Mouse (Mus musculus) CH12.LX (cell line): Measurements from ENCODE around the gene Vps4a. TPM values are rescaled to one million over a fixed set of nuclear protein-coding genes. Genes with fewer than 3 reads are reported as not detected.

Source experiments
- DNase-seq: peaks from one replicate; pipeline ENCODE4 v3.0.0-alpha.2; 2013; ENCODE audit errors: extremely low read depth
- H3K27ac ChIP-seq: 2 replicates; pipeline ENCODE4 v1.5.1; 2012; ENCODE audit warnings: low read depth, mild to moderate bottlenecking, control low read depth, moderate library complexity; ENCODE audit not compliant: insufficient read depth
- H3K27me3 ChIP-seq: replicated peaks from 2 replicates; pipeline ENCODE3; 2012; ENCODE audit warnings: inconsistent platforms
- H3K36me3 ChIP-seq, 2 experiments: replicated peaks in 1 of 2; 2 replicates each; pipeline versions ENCODE3 to v1.6.1; 2012; ENCODE audit warnings: inconsistent platforms in 1 of 2, low read length in 1 of 2, mild to moderate bottlenecking in 1 of 2, mixed read lengths in 1 of 2, moderate library complexity in 1 of 2; ENCODE audit not compliant: control insufficient read depth in 1 of 2, insufficient read depth in 1 of 2
- H3K4me1 ChIP-seq, 2 experiments: 2 replicates each; pipeline ENCODE4 v1.6.1; 2012; ENCODE audit warnings: inconsistent platforms in 1 of 2, moderate library complexity in 1 of 2; ENCODE audit not compliant: insufficient read depth in 2 of 2, control insufficient read depth in 1 of 2
- H3K4me2 ChIP-seq: 2 replicates; pipeline ENCODE4 v1.6.1; 2012; ENCODE audit warnings: low read depth, mild to moderate bottlenecking, control low read depth; ENCODE audit not compliant: poor library complexity, insufficient read depth, severe bottlenecking
- H3K4me3 ChIP-seq, 3 experiments: fragments of 150-350 bp in 1 of 3; sonication (generic) in 1 of 3; replicated peaks in 1 of 3; 2 replicates each; pipeline versions ENCODE3 to v1.5.1; 2011 to 2012; ENCODE audit warnings: low read depth in 2 of 3, low read length in 2 of 3, mild to moderate bottlenecking in 2 of 3, moderate library complexity in 2 of 3, control low read depth in 1 of 3, improper control_type of control experiment in 1 of 3, inconsistent platforms in 1 of 3, mixed read lengths in 1 of 3; ENCODE audit not compliant: poor library complexity in 1 of 3
- H3K79me2 ChIP-seq: replicated peaks from 2 replicates; pipeline ENCODE4 v1.6.1; 2012; ENCODE audit warnings: mild to moderate bottlenecking, moderate library complexity; ENCODE audit not compliant: control insufficient read depth, poor library complexity, insufficient read depth, severe bottlenecking; ENCODE audit errors: extremely low read depth
- H3K9ac ChIP-seq: 2 replicates; pipeline ENCODE4 v1.6.1; 2012; ENCODE audit warnings: low read depth, mild to moderate bottlenecking, control low read depth, moderate library complexity; ENCODE audit not compliant: insufficient read depth
- H3K9me3 ChIP-seq: replicated peaks from 2 replicates; pipeline ENCODE3; 2012; ENCODE audit warnings: low read length, inconsistent platforms, mixed read lengths
- BHLHE40 ChIP-seq: IDR thresholded peaks from 2 replicates; pipeline ENCODE4 v1.6.1; 2011; ENCODE audit warnings: mild to moderate bottlenecking, low read depth, low read length, improper control_type of control experiment
- CHD1 ChIP-seq: IDR thresholded peaks from 2 replicates; pipeline ENCODE4 v1.6.1; 2012; ENCODE audit warnings: low read depth, low read length, improper control_type of control experiment, inconsistent platforms
- CHD2 ChIP-seq: IDR thresholded peaks from 2 replicates; pipeline ENCODE4 v1.6.1; 2011; ENCODE audit warnings: low read length, improper control_type of control experiment
- CTCF ChIP-seq, 2 experiments: IDR thresholded peaks in 1 of 2; conservative IDR thresholded peaks in 1 of 2; 2 replicates each; pipeline ENCODE4 v1.5.1; 2011 to 2012; ENCODE audit warnings: low read depth in 2 of 2, low read length in 2 of 2, improper control_type of control experiment in 1 of 2, inconsistent platforms in 1 of 2, mild to moderate bottlenecking in 1 of 2, moderate library complexity in 1 of 2
- E2F4 ChIP-seq: IDR thresholded peaks from 2 replicates; pipeline ENCODE4 v1.6.1; 2011; ENCODE audit warnings: low read depth, low read length, improper control_type of control experiment; ENCODE audit not compliant: insufficient replicate concordance
- ELF1 ChIP-seq: IDR thresholded peaks from 2 replicates; pipeline ENCODE4 v1.6.1; 2014; ENCODE audit warnings: low read depth, mild to moderate bottlenecking, inconsistent platforms, low read length, improper control_type of control experiment
- EP300 ChIP-seq: IDR thresholded peaks from 2 replicates; pipeline ENCODE4 v1.6.1; 2011; ENCODE audit warnings: low read length, improper control_type of control experiment
- ETS1 ChIP-seq: conservative IDR thresholded peaks from 2 replicates; pipeline ENCODE4 v1.6.1; 2012; ENCODE audit warnings: low read depth, mild to moderate bottlenecking, inconsistent platforms, low read length, improper control_type of control experiment, moderate library complexity
- GABPA ChIP-seq: IDR thresholded peaks from 2 replicates; pipeline ENCODE4 v1.6.1; 2012; ENCODE audit warnings: low read depth, low read length, improper control_type of control experiment, inconsistent platforms; ENCODE audit not compliant: insufficient replicate concordance
- HCFC1 ChIP-seq: IDR thresholded peaks from 2 replicates; pipeline ENCODE4 v1.6.1; 2012; ENCODE audit warnings: low read depth, mild to moderate bottlenecking, inconsistent platforms, low read length, improper control_type of control experiment
- IRF4 ChIP-seq: IDR thresholded peaks from 2 replicates; pipeline ENCODE4 v1.6.1; 2014; ENCODE audit warnings: low read depth, mild to moderate bottlenecking, inconsistent platforms, low read length, improper control_type of control experiment
- KAT2A ChIP-seq: IDR thresholded peaks from 2 replicates; pipeline ENCODE4 v1.6.1; 2012; ENCODE audit warnings: low read length, improper control_type of control experiment, inconsistent platforms; ENCODE audit not compliant: insufficient replicate concordance
- MAFK ChIP-seq: IDR thresholded peaks from 2 replicates; pipeline ENCODE4 v1.6.1; 2011; ENCODE audit warnings: low read length, improper control_type of control experiment; ENCODE audit not compliant: insufficient replicate concordance
- MAX ChIP-seq: IDR thresholded peaks from 2 replicates; pipeline ENCODE4 v1.6.1; 2011; ENCODE audit warnings: low read length, improper control_type of control experiment
- MAZ ChIP-seq: IDR thresholded peaks from 2 replicates; pipeline ENCODE4 v1.6.1; 2012; ENCODE audit warnings: low read depth, mild to moderate bottlenecking, inconsistent platforms, low read length, improper control_type of control experiment, moderate library complexity
- MEF2A ChIP-seq: IDR thresholded peaks from 2 replicates; pipeline ENCODE4 v1.6.1; 2014; ENCODE audit warnings: low read depth, mild to moderate bottlenecking, inconsistent platforms, low read length, improper control_type of control experiment, borderline replicate concordance
- MXI1 ChIP-seq: IDR thresholded peaks from 2 replicates; pipeline ENCODE4 v1.6.1; 2011; ENCODE audit warnings: mild to moderate bottlenecking, low read depth, low read length, improper control_type of control experiment
- MYC ChIP-seq: IDR thresholded peaks from 2 replicates; pipeline ENCODE4 v1.6.1; 2011; ENCODE audit warnings: low read depth, mild to moderate bottlenecking, improper control_type of control experiment, low read length
- NELFE ChIP-seq: IDR thresholded peaks from 2 replicates; pipeline ENCODE4 v1.6.1; 2011; ENCODE audit warnings: low read depth, low read length, improper control_type of control experiment
- PAX5 ChIP-seq: IDR thresholded peaks from 2 replicates; pipeline ENCODE4 v1.6.1; 2012; ENCODE audit warnings: low read length, inconsistent platforms, mixed read lengths
- POLR2A ChIP-seq: IDR thresholded peaks from 2 replicates; pipeline ENCODE4 v1.6.1; 2011; ENCODE audit warnings: low read depth, mild to moderate bottlenecking, improper control_type of control experiment, low read length
- POLR2AphosphoS2 ChIP-seq: IDR thresholded peaks from 2 replicates; pipeline ENCODE4 v1.6.1; 2011; ENCODE audit warnings: low read depth, low read length, improper control_type of control experiment
- RCOR1 ChIP-seq: conservative IDR thresholded peaks from 2 replicates; pipeline ENCODE4 v1.6.1; 2012; ENCODE audit warnings: low read depth, mild to moderate bottlenecking, inconsistent platforms, low read length, improper control_type of control experiment
- SIN3A ChIP-seq: IDR thresholded peaks from 2 replicates; pipeline ENCODE4 v1.6.1; 2012; ENCODE audit warnings: low read length, improper control_type of control experiment, inconsistent platforms
- SMC3 ChIP-seq: IDR thresholded peaks from 2 replicates; pipeline ENCODE4 v1.6.1; 2011; ENCODE audit warnings: low read depth, low read length, improper control_type of control experiment
- TBP ChIP-seq: conservative IDR thresholded peaks from 2 replicates; pipeline ENCODE4 v1.6.1; 2011; ENCODE audit warnings: low read depth, low read length, improper control_type of control experiment
- USF2 ChIP-seq: conservative IDR thresholded peaks from 2 replicates; pipeline ENCODE4 v1.6.1; 2011; ENCODE audit warnings: low read depth, low read length, improper control_type of control experiment
- ZC3H11A ChIP-seq: IDR thresholded peaks from 2 replicates; pipeline ENCODE4 v1.6.1; 2012; ENCODE audit warnings: low read depth, mild to moderate bottlenecking, inconsistent platforms, low read length, improper control_type of control experiment
- ZKSCAN1 ChIP-seq: IDR thresholded peaks from 2 replicates; pipeline ENCODE4 v1.6.1; 2012; ENCODE audit warnings: low read depth, inconsistent platforms, low read length, improper control_type of control experiment, borderline replicate concordance
- ZMIZ1 ChIP-seq: IDR thresholded peaks from 2 replicates; pipeline ENCODE4 v1.6.1; 2012; ENCODE audit warnings: low read depth, mild to moderate bottlenecking, inconsistent platforms, low read length, improper control_type of control experiment
- dilution Hi-C: fragments of 300-500 bp; cut with MboI; formaldehyde crosslinking; loops from 2 replicates; pipeline ENCODE4 v1.14.3; 2020; ENCODE audit warnings: low sequenced_read_pairs; ENCODE audit not compliant: extremely low pct_unique_long_range_greater_than_20kb, extremely low pct_ligation_motif_present
- in situ Hi-C: fragments of 300-500 bp; cut with MboI; formaldehyde crosslinking; loops from 3 replicates; pipeline ENCODE4 v1.14.3; 2019; ENCODE audit warnings: low sequenced_read_pairs, low pct_ligation_motif_present, low pct_unique_long_range_greater_than_20kb, mixed read lengths
- polyA plus RNA-seq: library from polyadenylated mRNA; unstranded; fragments of >175 nt; gene quantifications from 2 replicates; pipeline ENCODE4 v1.2.1, GENCODE M21; 2012; ENCODE audit warnings: low read depth; ENCODE audit not compliant: insufficient read length
- total RNA-seq, 2 experiments: library from RNA; depleted of rRNA; stranded (reverse); fragments of 300-350 nt in 1 of 2; fragments of >200 nt in 1 of 2; gene quantifications; 2 replicates each; pipeline ENCODE4 v1.2.3; 2012 to 2014

Gene Vps4a
- total and polyA plus RNA-seq, 3 experiments, result 26.9 to 31.4 (median 27.1) TPM

DNA sequence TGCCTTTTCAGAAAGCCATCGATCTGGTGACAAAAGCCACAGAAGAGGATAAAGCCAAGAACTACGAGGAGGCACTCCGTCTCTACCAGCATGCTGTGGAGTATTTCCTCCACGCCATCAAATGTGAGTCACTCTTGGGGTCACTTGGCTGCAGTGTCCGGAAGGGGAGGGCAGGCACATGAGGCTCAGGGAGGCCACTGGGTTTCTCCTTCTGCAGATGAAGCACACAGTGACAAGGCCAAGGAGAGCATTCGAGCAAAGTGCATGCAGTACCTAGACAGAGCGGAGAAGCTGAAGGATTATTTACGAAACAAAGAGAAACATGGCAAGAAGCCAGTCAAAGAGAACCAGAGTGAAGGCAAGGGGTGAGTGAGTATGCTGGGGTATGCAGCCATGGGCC is 5.6 kb downstream of the Vps4a start:
- H3K36me3 ChIP-seq, result peaks cover 29 to 51% of the 10 kb centered on the region in 2 experiments
- peaks cover 12 to 28% of the 10 kb centered on the region in 2 experiments for H3K4me1 ChIP-seq
- DNase-seq, result no peak
- H3K9me3 ChIP-seq, result no peaks in the 10 kb centered on the region
- no peak overlapping the region for H3K4me3 ChIP-seq
- H3K27me3 ChIP-seq, result no peaks in the 10 kb centered on the region
- in situ Hi-C loops, result no loop called here
- TF ChIP-seq NELFE (no peak), ELF1 (no peak), PAX5 (no peak), SMC3 (no peak), HCFC1 (no peak), USF2 (no peak), MEF2A (no peak), BHLHE40 (no peak), CTCF (conservative IDR thresholded peaks at IDR 0.05 in 1 of 2, IDR thresholded peaks at IDR 0.05 in 1 of 2; ENCODE audit: low read depth in 2 of 2, low read length in 2 of 2) (no peak), SIN3A (no peak), ZKSCAN1 (no peak), ZC3H11A (no peak), ZMIZ1 (no peak), E2F4 (no peak), EP300 (no peak), KAT2A (no peak), CHD2 (no peak), IRF4 (no peak), GABPA (no peak), MAX (no peak)
- H3K9ac ChIP-seq, result no peak overlapping the region
- H3K27ac ChIP-seq, result no peak overlapping the region
- dilution Hi-C loops, result no loop called here
- peaks cover 16% of the 10 kb centered on the region; the same call in 1 of the 2 replicates for H3K79me2 ChIP-seq
- no peak overlapping the region for H3K4me2 ChIP-seq

DNA sequence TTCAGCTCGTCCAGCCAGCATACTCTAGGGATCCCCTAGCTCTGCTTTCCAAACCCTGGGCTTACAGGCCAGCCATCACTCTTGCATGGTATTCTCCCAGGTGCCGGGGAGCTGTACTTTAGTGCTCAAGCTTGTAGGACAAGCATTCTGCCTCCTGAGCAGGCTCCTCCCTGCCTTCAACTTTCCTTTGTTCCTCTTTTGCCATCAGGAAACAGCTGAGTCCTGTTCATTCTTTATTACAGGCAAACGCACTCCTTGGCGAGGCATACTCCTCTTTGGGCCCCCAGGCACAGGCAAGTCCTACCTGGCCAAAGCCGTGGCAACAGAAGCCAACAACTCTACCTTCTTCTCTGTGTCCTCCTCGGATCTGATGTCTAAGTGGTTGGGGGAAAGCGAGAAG is 9.6 kb downstream of the Vps4a start:
- dilution Hi-C loops, result no loop called here
- H3K27ac ChIP-seq, result no peak overlapping the region
- no peaks in the 10 kb centered on the region for H3K9me3 ChIP-seq
- peaks cover 0 to 18% of the 10 kb centered on the region in 2 experiments; a peak in 2 of 4 replicates for H3K4me1 ChIP-seq
- H3K36me3 ChIP-seq, result peaks cover 69 to 85% of the 10 kb centered on the region in 2 experiments
- H3K27me3 ChIP-seq, result no peaks in the 10 kb centered on the region
- TF ChIP-seq IRF4 (no peak), RCOR1 (no peak), MXI1 (no peak), MEF2A (no peak), MYC (no peak), KAT2A (no peak), ETS1 (no peak), CHD1 (no peak), MAFK (no peak), ZKSCAN1 (no peak), MAX (no peak), EP300 (no peak), MAZ (no peak), TBP (no peak), POLR2AphosphoS2 (no peak), POLR2A (no peak), E2F4 (no peak), NELFE (no peak), ELF1 (no peak), SMC3 (no peak)
- no peak overlapping the region for H3K4me2 ChIP-seq
- DNase-seq, result no peak
- H3K79me2 ChIP-seq, result no peaks in the 10 kb centered on the region; the same call in 1 of the 2 replicates
- in situ Hi-C loops, result no loop called here
- no peak overlapping the region for H3K4me3 ChIP-seq
- H3K9ac ChIP-seq, result no peak overlapping the region
